Mouse (Mus musculus) spleen, adult 2 months (tissue): ENCODE measurements around the gene Lin37.

ENCODE experiments used
- CTCF ChIP-seq: fragments of 200-500 bp; IDR thresholded peaks from 2 replicates; pipeline ENCODE4 v1.5.1; 2011; ENCODE audit warnings: mild to moderate bottlenecking, inconsistent platforms; ENCODE audit not compliant: insufficient read depth, insufficient read length, insufficient replicate concordance; ENCODE audit errors: extremely low read depth
- POLR2A ChIP-seq: fragments of 200-500 bp; IDR thresholded peaks from 2 replicates; pipeline ENCODE4 v1.6.1; 2011; ENCODE audit warnings: low read depth, low read length, inconsistent platforms

- TF ChIP-seq CTCF = no peak
- no peak for TF ChIP-seq POLR2A
Measured at GRCm38 (mm10) chr7:30593579-30594509, 34.2 kb upstream of the Lin37 start.
